Mouse (Mus musculus) heart, embryonic 16.5 days (tissue): ENCODE measurements around the gene Casp2. TPM values are rescaled to one million over a fixed set of nuclear protein-coding genes. Genes with fewer than 3 reads are reported as not detected.

ENCODE experiments used
- ATAC-seq: fragments of 200-750 bp; cut with Nextera tagmentation; replicated peaks from 2 replicates; pipeline ENCODE4 v1.8.0; 2017; ENCODE audit warnings: moderate number of reproducible peaks; ENCODE audit not compliant: insufficient read depth, low FRiP score; ENCODE audit errors: extremely low read depth
- H3K27ac ChIP-seq: fragments of 300-500 bp; sonication (generic); 2 replicates; pipeline ENCODE4 v1.5.1; 2014; ENCODE audit warnings: mild to moderate bottlenecking, low read length, control low read depth, moderate library complexity
- H3K27me3 ChIP-seq: fragments of 300-500 bp; sonication (generic); 2 replicates; pipeline ENCODE4 v1.6.1; 2014; ENCODE audit warnings: low read length, mixed read lengths; ENCODE audit not compliant: control insufficient read depth, insufficient read depth
- H3K36me3 ChIP-seq: fragments of 300-500 bp; sonication (generic); 2 replicates; pipeline ENCODE4 v1.6.1; 2014; ENCODE audit not compliant: control insufficient read depth, insufficient read depth
- H3K4me1 ChIP-seq: fragments of 300-500 bp; sonication (generic); 2 replicates; pipeline ENCODE4 v1.6.1; 2014; ENCODE audit warnings: low read length, mixed read lengths; ENCODE audit not compliant: control insufficient read depth, insufficient read depth
- H3K4me2 ChIP-seq: fragments of 300-500 bp; sonication (generic); 2 replicates; pipeline ENCODE4 v1.6.1; 2014; ENCODE audit warnings: low read depth, mild to moderate bottlenecking, control low read depth, low read length
- H3K4me3 ChIP-seq: fragments of 300-500 bp; sonication (generic); 2 replicates; pipeline ENCODE4 v1.5.1; 2014; ENCODE audit warnings: mild to moderate bottlenecking, control low read depth, low read length
- H3K9ac ChIP-seq: fragments of 300-500 bp; sonication (generic); 2 replicates; pipeline ENCODE4 v1.6.1; 2014; ENCODE audit warnings: low read length, control low read depth
- H3K9me3 ChIP-seq: fragments of 300-500 bp; sonication (generic); replicated peaks from 2 replicates; pipeline ENCODE4 v1.6.1; 2016; ENCODE audit warnings: low read length; ENCODE audit not compliant: control insufficient read depth
- WGBS: fragments of 180-500 bp; shearing (Covaris S2); extraction: QIAGEN DNeasy Blood & Tissue Kit; methylation state at CpG from one replicate; pipeline ENCODE4 v1.1.7; 2014; 5-methylcytosine and 5-hydroxymethylcytosine counted together
- polyA plus RNA-seq: library from polyadenylated mRNA; unstranded; fragments of >200 nt; fragmentation: Nextera tagmentation; extraction: Ambion mirVana; gene quantifications from 2 replicates; pipeline ENCODE4 v1.2.1, GENCODE M21; 2015

Gene Casp2
- polyA plus RNA-seq, 1 experiment from 2014 or later, result 38.7 TPM

GRCm38 (mm10) chr6:42241311-42242045 is 23.3 kb upstream of the Casp2 start:
- no peak overlapping the region for H3K4me2 ChIP-seq
- H3K9ac ChIP-seq, result no peak overlapping the region
- no peak for ATAC-seq
- 0 out of 2 replicates have a peak, but pooled peaks cover 7% of the 10 kb centered on the region for H3K4me1 ChIP-seq
- 67% methylated on average over 6 of the region's 6 CpGs for WGBS
- H3K36me3 ChIP-seq, result no peaks in the 10 kb centered on the region
- H3K27me3 ChIP-seq, result no peaks in the 10 kb centered on the region
- no peaks in the 10 kb centered on the region for H3K9me3 ChIP-seq
- no peak overlapping the region for H3K4me3 ChIP-seq
- H3K27ac ChIP-seq, result no peak overlapping the region

GRCm38 (mm10) chr6:42245711-42246353 is 19.0 kb upstream of the Casp2 start, which contains the start of gene Gstk1:
Gene Gstk1, plus strand, starts transcription at chr6:42245935.
- WGBS, result 2% methylated on average over 28 of the region's 28 CpGs
- Histone ChIP-seq H3K4me1 (0 out of 2 replicates have a peak, but pooled peaks cover 7% of the 10 kb centered on the region), H3K36me3 (no peaks in the 10 kb centered on the region), H3K27me3 (no peaks in the 10 kb centered on the region), H3K27ac (no peak within 1 kb of the TSS), H3K4me3 (peak within 1 kb of the TSS; percentile 64), H3K4me2 (peak within 1 kb of the TSS; percentile 94), H3K9me3 (no peaks in the 10 kb centered on the region), H3K9ac (peak within 1 kb of the TSS; percentile 80)
- peak; percentile 99 for ATAC-seq

- H3K4me3 ChIP-seq, result no peak overlapping the region
- WGBS, result 16% methylated on average over 8 of the region's 8 CpGs
- H3K9me3 ChIP-seq, result no peaks in the 10 kb centered on the region
- H3K27ac ChIP-seq, result no peak overlapping the region
- no peaks in the 10 kb centered on the region for H3K27me3 ChIP-seq
- H3K4me1 ChIP-seq, result 0 out of 2 replicates have a peak, but pooled peaks cover 7% of the 10 kb centered on the region
- ATAC-seq, result no peak
- no peaks in the 10 kb centered on the region for H3K36me3 ChIP-seq
- H3K9ac ChIP-seq, result no peak overlapping the region
- no peak overlapping the region for H3K4me2 ChIP-seq
Observed at GRCm38 (mm10) chr6:42247173-42247572, 17.6 kb upstream of the Casp2 start.

GRCm38 (mm10) chr6:42247981-42248380 is 16.8 kb upstream of the Casp2 start:
- no peak overlapping the region for H3K4me2 ChIP-seq
- H3K9me3 ChIP-seq, result no peaks in the 10 kb centered on the region
- no peaks in the 10 kb centered on the region for H3K27me3 ChIP-seq
- 0 out of 2 replicates have a peak, but pooled peaks cover 7% of the 10 kb centered on the region for H3K4me1 ChIP-seq
- no peak overlapping the region for H3K27ac ChIP-seq
- H3K9ac ChIP-seq, result no peak overlapping the region
- 81% methylated on average over 1 of the region's 1 CpGs for WGBS
- H3K36me3 ChIP-seq, result no peaks in the 10 kb centered on the region
- ATAC-seq, result no peak
- H3K4me3 ChIP-seq, result no peak overlapping the region

GRCm38 (mm10) chr6:42251791-42252190 is 13.0 kb upstream of the Casp2 start:
- Histone ChIP-seq H3K4me1 (no peaks in the 10 kb centered on the region), H3K9ac (no peak overlapping the region), H3K27ac (no peak overlapping the region), H3K9me3 (no peaks in the 10 kb centered on the region), H3K4me3 (no peak overlapping the region), H3K4me2 (no peak overlapping the region), H3K27me3 (no peaks in the 10 kb centered on the region), H3K36me3 (no peaks in the 10 kb centered on the region)
- 83% methylated on average over 4 of the region's 4 CpGs for WGBS
- ATAC-seq, result no peak

- H3K27me3 ChIP-seq, result no peaks in the 10 kb centered on the region
- H3K4me3 ChIP-seq, result no peak overlapping the region
- no peaks in the 10 kb centered on the region for H3K9me3 ChIP-seq
- H3K4me1 ChIP-seq, result no peaks in the 10 kb centered on the region
- H3K27ac ChIP-seq, result no peak overlapping the region
- H3K36me3 ChIP-seq, result no peaks in the 10 kb centered on the region
- no peak overlapping the region for H3K4me2 ChIP-seq
- no peak overlapping the region for H3K9ac ChIP-seq
- no peak for ATAC-seq
- 64% methylated on average over 2 of the region's 2 CpGs for WGBS
Observed at GRCm38 (mm10) chr6:42253103-42253502, 11.7 kb upstream of the Casp2 start.

GRCm38 (mm10) chr6:42257303-42257863 is 7.4 kb upstream of the Casp2 start:
- Histone ChIP-seq H3K4me1 (no peaks in the 10 kb centered on the region), H3K4me2 (no peak overlapping the region), H3K9me3 (no peaks in the 10 kb centered on the region), H3K27me3 (no peaks in the 10 kb centered on the region), H3K4me3 (no peak overlapping the region), H3K9ac (no peak overlapping the region), H3K27ac (no peak overlapping the region), H3K36me3 (no peaks in the 10 kb centered on the region)
- WGBS, result 17% methylated on average over 11 of the region's 11 CpGs
- ATAC-seq, result peak; percentile 79; the same call in 1 of the 2 replicates

- Histone ChIP-seq H3K4me1 (peaks cover 2% of the 10 kb centered on the region; the same call in 1 of the 2 replicates), H3K9ac (no peak overlapping the region), H3K27ac (no peak overlapping the region), H3K4me3 (no peak overlapping the region), H3K9me3 (no peaks in the 10 kb centered on the region), H3K4me2 (no peak overlapping the region), H3K27me3 (no peaks in the 10 kb centered on the region), H3K36me3 (no peaks in the 10 kb centered on the region)
- ATAC-seq, result no peak
- 37% methylated on average over 6 of the region's 6 CpGs for WGBS
Observed at GRCm38 (mm10) chr6:42260430-42260829, 4.4 kb upstream of the Casp2 start.
